Mouse (Mus musculus) regulatory T cell (primary cell): Measurements from ENCODE around the gene Stk32c.

Source experiments
- in situ Hi-C: fragments of 300-600 bp; cut with MboI, MseI; formaldehyde crosslinking; loops from one replicate; pipeline ENCODE4 v1.15.1; 2025; ENCODE audit warnings: high pct_unique_total_duplicates

Stk32c gene

GRCm38 (mm10) chr7:139229837-139230236 lies 16.7 kb upstream of the Stk32c start:
- in situ Hi-C loops = loop anchor here (5.0 kb wide), 2 partner anchors 67 to 247 kb away; no protein-coding TSS in a partner anchor

GRCm38 (mm10) chr7:139228447-139229171 lies 15.5 kb upstream of the Stk32c start:
- in situ Hi-C loops = loop anchor here (5.0 kb wide), 2 partner anchors 69 to 249 kb away; no protein-coding TSS in a partner anchor

- in situ Hi-C loops = loop anchor here (5.0 kb wide), 2 partner anchors 71 to 251 kb away; no protein-coding TSS in a partner anchor
These were observed 13.3 kb upstream of the Stk32c start for GRCm38 (mm10) chr7:139226416-139226815.

GRCm38 (mm10) chr7:139224725-139225124 lies 11.6 kb upstream of the Stk32c start:
- in situ Hi-C loops = loop anchor here (5.0 kb wide), 2 partner anchors 73 to 253 kb away; no protein-coding TSS in a partner anchor

GRCm38 (mm10) chr7:139224070-139224469 lies 11.0 kb upstream of the Stk32c start:
- in situ Hi-C loops = no loop called here

GRCm38 (mm10) chr7:139222341-139222740 lies 9.2 kb upstream of the Stk32c start:
- in situ Hi-C loops = no loop called here

GRCm38 (mm10) chr7:139221856-139222255 lies 8.7 kb upstream of the Stk32c start:
- in situ Hi-C loops = no loop called here

- in situ Hi-C loops = no loop called here
These were observed 8.0 kb upstream of the Stk32c start for GRCm38 (mm10) chr7:139221072-139221471.

- in situ Hi-C loops = no loop called here
These were observed 7.2 kb upstream of the Stk32c start for GRCm38 (mm10) chr7:139220303-139220702.

GRCm38 (mm10) chr7:139219486-139219885 lies 6.4 kb upstream of the Stk32c start:
- in situ Hi-C loops = no loop called here

- in situ Hi-C loops = no loop called here
These were observed 5.7 kb upstream of the Stk32c start for GRCm38 (mm10) chr7:139218641-139219415.

- in situ Hi-C loops = no loop called here
These were observed 3.9 kb upstream of the Stk32c start for GRCm38 (mm10) chr7:139217046-139217445.

GRCm38 (mm10) chr7:139216464-139216863 lies 3.4 kb upstream of the Stk32c start:
- in situ Hi-C loops = no loop called here

- in situ Hi-C loops = no loop called here
These were observed 2.8 kb upstream of the Stk32c start for GRCm38 (mm10) chr7:139215946-139216345.

- in situ Hi-C loops = no loop called here
These were observed 2.4 kb upstream of the Stk32c start for GRCm38 (mm10) chr7:139215516-139215915.

GRCm38 (mm10) chr7:139214596-139215340 lies 1.7 kb upstream of the Stk32c start:
- in situ Hi-C loops = loop anchor here (5.0 kb wide), 2 partner anchors 173 to 367 kb away; partner anchors contain the start of genes Inpp5a, Mapk1ip1 and Ppp2r2d

GRCm38 (mm10) chr7:139214160-139214559 lies 1.1 kb upstream of the Stk32c start:
- in situ Hi-C loops = loop anchor here (5.0 kb wide), 2 partner anchors 173 to 367 kb away; partner anchors contain the start of genes Inpp5a, Mapk1ip1 and Ppp2r2d

GRCm38 (mm10) chr7:139213751-139214150 lies 644 bp upstream of the Stk32c start:
- in situ Hi-C loops = loop anchor here (5.0 kb wide), 2 partner anchors 174 to 366 kb away; partner anchors contain the start of genes Inpp5a, Mapk1ip1 and Ppp2r2d

GRCm38 (mm10) chr7:139211761-139212160 lies 1.3 kb downstream of the Stk32c start:
- in situ Hi-C loops = loop anchor here (5.0 kb wide), 2 partner anchors 176 to 364 kb away; partner anchors contain the start of genes Inpp5a, Mapk1ip1 and Ppp2r2d

GRCm38 (mm10) chr7:139208773-139209095 lies 4.4 kb downstream of the Stk32c start:
- in situ Hi-C loops = loop anchor here (5.0 kb wide), 1 partner anchor 81 kb away; no protein-coding TSS in a partner anchor

GRCm38 (mm10) chr7:139208023-139208772 lies 4.9 kb downstream of the Stk32c start:
- in situ Hi-C loops = loop anchor here (5.0 kb wide), 1 partner anchor 81 kb away; no protein-coding TSS in a partner anchor
